Mouse (Mus musculus): ENCODE data around the gene Art5. TPM values are rescaled to one million over a fixed set of nuclear protein-coding genes. Genes with fewer than 3 reads are reported as not detected.

The Art5 gene
- polyA plus RNA-seq, 1 experiment from 2014 or later, result 0.20 TPM

GRCm38 (mm10) chr7:102076714-102077296, 32.5 kb downstream of the Art5 start:
- no peak for ATAC-seq

GRCm38 (mm10) chr7:102066363-102066762, 42.9 kb downstream of the Art5 start:
- Histone ChIP-seq H3K27me3 (replicated peaks; ENCODE audit: control insufficient read depth, insufficient read depth, low read length) (no peaks in the 10 kb centered on the region), H3K4me3 (ENCODE audit: low read depth, low read length) (peak overlapping the region; percentile 70), H3K27ac (ENCODE audit: low read depth, low read length) (no peak overlapping the region), H3K9ac (ENCODE audit: low read depth, low read length) (0 out of 2 replicates have a peak overlapping the region, but pooled peaks have one; percentile 26), H3K4me2 (replicated peaks; ENCODE audit: low read depth) (peak overlapping the region; percentile 72), H3K9me3 (ENCODE audit: control insufficient read depth) (no peaks in the 10 kb centered on the region), H3K4me1 (replicated peaks; ENCODE audit: control insufficient read depth, insufficient read depth, low read length) (peaks cover 17% of the 10 kb centered on the region; the same call in 1 of the 2 replicates), H3K36me3 (ENCODE audit: control insufficient read depth, insufficient read depth) (no peaks in the 10 kb centered on the region)
- ATAC-seq, result no peak
- 54% methylated on average over 6 of the region's 6 CpGs for WGBS
- TF ChIP-seq CTCF (IDR thresholded peaks at IDR 0.05; ENCODE audit: low read depth), result no peak

More at GRCm38 (mm10) chr7:102076714-102077296, 32.5 kb downstream of the Art5 start:
- Histone ChIP-seq H3K36me3 (ENCODE audit: control insufficient read depth, insufficient read depth) (peaks cover 63% of the 10 kb centered on the region), H3K27me3 (replicated peaks; ENCODE audit: control insufficient read depth, insufficient read depth, low read length) (no peaks in the 10 kb centered on the region), H3K27ac (ENCODE audit: low read depth, low read length) (no peak overlapping the region), H3K4me3 (ENCODE audit: low read depth, low read length) (no peak overlapping the region), H3K4me1 (replicated peaks; ENCODE audit: control insufficient read depth, insufficient read depth, low read length) (no peaks in the 10 kb centered on the region), H3K4me2 (replicated peaks; ENCODE audit: low read depth) (no peak overlapping the region), H3K9me3 (ENCODE audit: control insufficient read depth) (no peaks in the 10 kb centered on the region), H3K9ac (ENCODE audit: low read depth, low read length) (no peak overlapping the region)
- WGBS, result 78% methylated on average over 7 of the region's 7 CpGs
- TF ChIP-seq CTCF (IDR thresholded peaks at IDR 0.05; ENCODE audit: low read depth), result peak; percentile 76

- Histone ChIP-seq H3K4me1 (replicated peaks; ENCODE audit: control insufficient read depth, insufficient read depth, low read length) (peaks cover 17% of the 10 kb centered on the region; the same call in 1 of the 2 replicates), H3K9me3 (ENCODE audit: control insufficient read depth) (no peaks in the 10 kb centered on the region), H3K4me2 (replicated peaks; ENCODE audit: low read depth) (peak within 1 kb of the TSS; percentile 72), H3K36me3 (ENCODE audit: control insufficient read depth, insufficient read depth) (no peaks in the 10 kb centered on the region), H3K4me3 (ENCODE audit: low read depth, low read length) (peak within 1 kb of the TSS; percentile 70), H3K27me3 (replicated peaks; ENCODE audit: control insufficient read depth, insufficient read depth, low read length) (no peaks in the 10 kb centered on the region), H3K9ac (ENCODE audit: low read depth, low read length) (peak within 1 kb of the TSS; percentile 53), H3K27ac (ENCODE audit: low read depth, low read length) (peak within 1 kb of the TSS; percentile 60)
- no peak for TF ChIP-seq CTCF (IDR thresholded peaks at IDR 0.05; ENCODE audit: low read depth)
- WGBS, result under 1% methylated on average over 56 of the region's 56 CpGs
- peak; percentile 97 for ATAC-seq
These were observed 44.0 kb downstream of the Art5 start, which contains the start of the genes Rnf121, Xndc1 and Xntrpc for GRCm38 (mm10) chr7:102065046-102065891. Rnf121 (minus strand) TSS chr7:102065469. Xndc1 (plus strand) TSS chr7:102065511. Xntrpc (plus strand) TSS chr7:102065713.

- Histone ChIP-seq H3K4me2 (replicated peaks; ENCODE audit: low read depth) (peak overlapping the region; percentile 72), H3K27me3 (replicated peaks; ENCODE audit: control insufficient read depth, insufficient read depth, low read length) (no peaks in the 10 kb centered on the region), H3K9ac (ENCODE audit: low read depth, low read length) (peak overlapping the region; percentile 53), H3K36me3 (ENCODE audit: control insufficient read depth, insufficient read depth) (no peaks in the 10 kb centered on the region), H3K4me3 (ENCODE audit: low read depth, low read length) (peak overlapping the region; percentile 70), H3K9me3 (ENCODE audit: control insufficient read depth) (no peaks in the 10 kb centered on the region), H3K4me1 (replicated peaks; ENCODE audit: control insufficient read depth, insufficient read depth, low read length) (peaks cover 17% of the 10 kb centered on the region; the same call in 1 of the 2 replicates), H3K27ac (ENCODE audit: low read depth, low read length) (no peak overlapping the region; the same call in 1 of the 2 replicates)
- peak; percentile 10; the same call in 1 of the 2 replicates for ATAC-seq
- 1% methylated on average over 9 of the region's 9 CpGs for WGBS
- TF ChIP-seq CTCF (IDR thresholded peaks at IDR 0.05; ENCODE audit: low read depth), result no peak
These were observed 44.6 kb downstream of the Art5 start for GRCm38 (mm10) chr7:102064655-102065045.

- ATAC-seq, result no peak
- H3K27ac ChIP-seq (ENCODE audit: low read depth, low read length), result no peak overlapping the region
These were observed 45.4 kb downstream of the Art5 start for GRCm38 (mm10) chr7:102063891-102064290.

GRCm38 (mm10) chr7:102062203-102062602, 47.1 kb downstream of the Art5 start:
- Histone ChIP-seq H3K4me1 (replicated peaks; ENCODE audit: control insufficient read depth, insufficient read depth, low read length) (peaks cover 17% of the 10 kb centered on the region; the same call in 1 of the 2 replicates), H3K9me3 (ENCODE audit: control insufficient read depth) (no peaks in the 10 kb centered on the region), H3K36me3 (ENCODE audit: control insufficient read depth, insufficient read depth) (no peaks in the 10 kb centered on the region), H3K4me3 (ENCODE audit: low read depth, low read length) (no peak overlapping the region), H3K27ac (ENCODE audit: low read depth, low read length) (peak overlapping the region; percentile 50; the same call in 1 of the 2 replicates), H3K4me2 (replicated peaks; ENCODE audit: low read depth) (peak overlapping the region; percentile 43), H3K9ac (ENCODE audit: low read depth, low read length) (no peak overlapping the region), H3K27me3 (replicated peaks; ENCODE audit: control insufficient read depth, insufficient read depth, low read length) (no peaks in the 10 kb centered on the region)
- ATAC-seq, result peak; percentile 15; the same call in 1 of the 2 replicates
- WGBS, result 41% methylated on average over 1 of the region's 1 CpGs
- TF ChIP-seq CTCF (IDR thresholded peaks at IDR 0.05; ENCODE audit: low read depth), result no peak

More at GRCm38 (mm10) chr7:102063891-102064290, 45.4 kb downstream of the Art5 start:
- Histone ChIP-seq H3K9ac (ENCODE audit: low read depth, low read length) (0 out of 2 replicates have a peak overlapping the region, but pooled peaks have one; percentile 53), H3K4me3 (ENCODE audit: low read depth, low read length) (peak overlapping the region; percentile 70), H3K9me3 (ENCODE audit: control insufficient read depth) (no peaks in the 10 kb centered on the region), H3K27me3 (replicated peaks; ENCODE audit: control insufficient read depth, insufficient read depth, low read length) (no peaks in the 10 kb centered on the region), H3K4me1 (replicated peaks; ENCODE audit: control insufficient read depth, insufficient read depth, low read length) (peaks cover 17% of the 10 kb centered on the region; the same call in 1 of the 2 replicates), H3K36me3 (ENCODE audit: control insufficient read depth, insufficient read depth) (no peaks in the 10 kb centered on the region), H3K4me2 (replicated peaks; ENCODE audit: low read depth) (peak overlapping the region; percentile 72)
- no peak for TF ChIP-seq CTCF (IDR thresholded peaks at IDR 0.05; ENCODE audit: low read depth)
- WGBS, result 39% methylated on average over 9 of the region's 9 CpGs
